Mouse (Mus musculus): Measurements from ENCODE around the gene Syt8. TPM values are rescaled to one million over a fixed set of nuclear protein-coding genes. Genes with fewer than 3 reads are reported as not detected.

Gene Syt8
- polyA plus RNA-seq, 1 experiment: 2.5 TPM

- H3K4me1 ChIP-seq (ENCODE audit: control insufficient read depth, insufficient read depth, low read length): peaks cover 8% of the 10 kb centered on the region
- H3K4me3 ChIP-seq (replicated peaks; ENCODE audit: control insufficient read depth, low read depth, low read length): no peak overlapping the region
- TF ChIP-seq CTCF (IDR thresholded peaks at IDR 0.05; ENCODE audit: control insufficient read depth, insufficient read depth, low read length) (no peak), POLR2A (IDR thresholded peaks at IDR 0.05; ENCODE audit: borderline replicate concordance, control insufficient read depth, low read depth, low read length) (no peak)
- WGBS: 56% methylated on average over 7 of the region's 7 CpGs
- H3K27ac ChIP-seq (ENCODE audit: control insufficient read depth, insufficient read depth, low read depth, low read length, poor library complexity): peak overlapping the region; percentile 92
These were observed 8.3 kb downstream of the Syt8 start for GRCm38 (mm10) chr7:142442908-142443420.

DNA sequence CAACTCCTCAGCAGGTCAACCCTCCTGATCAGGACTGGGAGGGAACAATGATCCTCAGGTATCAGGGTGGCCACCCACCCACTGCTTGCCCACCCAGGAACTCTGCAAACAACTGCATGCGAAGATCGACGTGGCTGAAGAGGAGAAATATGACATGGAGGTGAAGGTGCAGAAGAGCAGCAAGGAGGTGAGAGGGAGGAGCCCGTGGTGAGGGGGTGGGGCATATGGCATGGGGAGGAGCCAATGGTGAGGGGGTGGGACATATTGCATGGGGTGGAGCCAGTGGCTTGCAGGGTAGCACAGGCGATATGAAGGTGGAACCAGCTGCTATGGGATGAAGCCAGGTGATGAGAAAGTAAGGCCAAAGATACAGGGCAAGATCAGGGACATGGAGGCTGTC, 8.8 kb downstream of the Syt8 start:
- peak overlapping the region; percentile 92; the same call in 1 of the 2 replicates for H3K27ac ChIP-seq (ENCODE audit: control insufficient read depth, insufficient read depth, low read depth, low read length, poor library complexity)
- WGBS: 80% methylated on average over 5 of the region's 5 CpGs
- H3K4me1 ChIP-seq (ENCODE audit: control insufficient read depth, insufficient read depth, low read length): peaks cover 8% of the 10 kb centered on the region
- no peak for TF ChIP-seq POLR2A (IDR thresholded peaks at IDR 0.05; ENCODE audit: borderline replicate concordance, control insufficient read depth, low read depth, low read length)
- TF ChIP-seq CTCF (IDR thresholded peaks at IDR 0.05; ENCODE audit: control insufficient read depth, insufficient read depth, low read length): no peak
- H3K4me3 ChIP-seq (replicated peaks; ENCODE audit: control insufficient read depth, low read depth, low read length): no peak overlapping the region

- no peak overlapping the region for H3K4me3 ChIP-seq (replicated peaks; ENCODE audit: control insufficient read depth, low read depth, low read length)
- H3K4me1 ChIP-seq (ENCODE audit: control insufficient read depth, insufficient read depth, low read length): peaks cover 10% of the 10 kb centered on the region
- WGBS: 71% methylated on average over 6 of the region's 6 CpGs
These were observed 9.5 kb downstream of the Syt8 start for GRCm38 (mm10) chr7:142444171-142444570.

GRCm38 (mm10) chr7:142445324-142445723, 10.7 kb downstream of the Syt8 start:
- no peak overlapping the region for H3K27ac ChIP-seq (ENCODE audit: control insufficient read depth, insufficient read depth, low read depth, low read length, poor library complexity)
- no peak overlapping the region for H3K4me3 ChIP-seq (replicated peaks; ENCODE audit: control insufficient read depth, low read depth, low read length)
- TF ChIP-seq CTCF (IDR thresholded peaks at IDR 0.05; ENCODE audit: control insufficient read depth, insufficient read depth, low read length): no peak
- no peak for TF ChIP-seq POLR2A (IDR thresholded peaks at IDR 0.05; ENCODE audit: borderline replicate concordance, control insufficient read depth, low read depth, low read length)
- 84% methylated on average over 6 of the region's 6 CpGs for WGBS
- peaks cover 12% of the 10 kb centered on the region for H3K4me1 ChIP-seq (ENCODE audit: control insufficient read depth, insufficient read depth, low read length)

More at GRCm38 (mm10) chr7:142444171-142444570, 9.5 kb downstream of the Syt8 start:
- TF ChIP-seq CTCF (IDR thresholded peaks at IDR 0.05; ENCODE audit: control insufficient read depth, insufficient read depth, low read length): no peak
- no peak for TF ChIP-seq POLR2A (IDR thresholded peaks at IDR 0.05; ENCODE audit: borderline replicate concordance, control insufficient read depth, low read depth, low read length)
- no peak overlapping the region for H3K27ac ChIP-seq (ENCODE audit: control insufficient read depth, insufficient read depth, low read depth, low read length, poor library complexity)

- Histone ChIP-seq H3K4me1 (ENCODE audit: control insufficient read depth, insufficient read depth, low read length) (peaks cover 12% of the 10 kb centered on the region), H3K27ac (ENCODE audit: control insufficient read depth, insufficient read depth, low read depth, low read length, poor library complexity) (no peak overlapping the region), H3K4me3 (replicated peaks; ENCODE audit: control insufficient read depth, low read depth, low read length) (no peak overlapping the region)
- WGBS: 73% methylated on average over 4 of the region's 4 CpGs
- TF ChIP-seq POLR2A (IDR thresholded peaks at IDR 0.05; ENCODE audit: borderline replicate concordance, control insufficient read depth, low read depth, low read length) (no peak), CTCF (IDR thresholded peaks at IDR 0.05; ENCODE audit: control insufficient read depth, insufficient read depth, low read length) (no peak)
These were observed 11.6 kb downstream of the Syt8 start for GRCm38 (mm10) chr7:142446264-142446663.

- Histone ChIP-seq H3K27ac (ENCODE audit: control insufficient read depth, insufficient read depth, low read depth, low read length, poor library complexity) (no peak overlapping the region), H3K4me3 (replicated peaks; ENCODE audit: control insufficient read depth, low read depth, low read length) (no peak overlapping the region), H3K4me1 (ENCODE audit: control insufficient read depth, insufficient read depth, low read length) (peaks cover 4% of the 10 kb centered on the region; the same call in 1 of the 2 replicates)
- TF ChIP-seq CTCF (IDR thresholded peaks at IDR 0.05; ENCODE audit: control insufficient read depth, insufficient read depth, low read length) (no peak), POLR2A (IDR thresholded peaks at IDR 0.05; ENCODE audit: borderline replicate concordance, control insufficient read depth, low read depth, low read length) (no peak)
- WGBS: 44% methylated on average over 6 of the region's 6 CpGs
These were observed 14.5 kb downstream of the Syt8 start for GRCm38 (mm10) chr7:142449038-142449617.

DNA sequence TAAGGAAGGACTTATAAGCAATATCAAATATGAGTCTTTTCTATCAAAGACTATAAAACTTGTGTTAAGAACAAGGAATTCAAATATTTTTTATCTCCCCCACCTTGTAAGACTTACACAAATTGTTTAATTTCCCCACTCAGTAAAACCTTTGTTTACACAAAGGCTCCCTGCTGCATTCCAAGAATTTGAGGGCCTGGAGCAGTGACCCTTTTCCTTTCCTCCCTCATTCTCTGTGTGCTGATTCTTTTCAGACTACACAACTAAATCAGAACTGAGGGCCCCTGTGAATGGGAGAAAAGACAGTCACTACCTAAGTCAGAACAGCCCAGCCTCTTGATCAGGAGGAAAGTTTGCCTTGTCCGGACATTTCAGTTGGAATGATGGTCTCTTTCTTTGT, 20.1 kb downstream of the Syt8 start:
- WGBS: 77% methylated on average over 1 of the region's 1 CpGs
- Histone ChIP-seq H3K4me3 (replicated peaks; ENCODE audit: control insufficient read depth, low read depth, low read length) (no peak overlapping the region), H3K27ac (ENCODE audit: control insufficient read depth, insufficient read depth, low read depth, low read length, poor library complexity) (no peak overlapping the region), H3K4me1 (ENCODE audit: control insufficient read depth, insufficient read depth, low read length) (peaks cover 6% of the 10 kb centered on the region; the same call in 1 of the 2 replicates)
- TF ChIP-seq POLR2A (IDR thresholded peaks at IDR 0.05; ENCODE audit: borderline replicate concordance, control insufficient read depth, low read depth, low read length): no peak
- no peak for TF ChIP-seq CTCF (IDR thresholded peaks at IDR 0.05; ENCODE audit: control insufficient read depth, insufficient read depth, low read length)

DNA sequence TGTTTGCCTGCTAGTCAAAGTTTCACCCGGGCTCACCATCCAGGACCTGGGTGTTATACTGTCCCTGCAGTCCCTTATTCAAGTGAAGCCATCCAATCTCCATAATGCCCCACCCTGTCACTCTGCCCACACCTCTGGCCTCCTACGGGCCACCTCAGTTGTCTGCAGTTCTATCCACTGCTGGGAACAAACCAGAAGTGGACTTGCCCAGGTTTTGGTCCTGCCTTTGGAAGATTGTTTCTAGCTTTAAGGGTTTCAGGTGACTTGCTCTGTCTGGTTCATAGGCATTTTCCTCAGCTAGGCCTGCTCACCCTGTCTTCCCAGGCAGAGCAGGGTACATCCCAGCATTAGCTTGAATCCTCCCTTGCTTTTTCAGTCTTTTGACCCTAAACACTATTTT, 20.6 kb downstream of the Syt8 start:
- 63% methylated on average over 2 of the region's 2 CpGs for WGBS
- H3K27ac ChIP-seq (ENCODE audit: control insufficient read depth, insufficient read depth, low read depth, low read length, poor library complexity): no peak overlapping the region
- H3K4me3 ChIP-seq (replicated peaks; ENCODE audit: control insufficient read depth, low read depth, low read length): no peak overlapping the region
- no peak for TF ChIP-seq POLR2A (IDR thresholded peaks at IDR 0.05; ENCODE audit: borderline replicate concordance, control insufficient read depth, low read depth, low read length)
- TF ChIP-seq CTCF (IDR thresholded peaks at IDR 0.05; ENCODE audit: control insufficient read depth, insufficient read depth, low read length): no peak
- H3K4me1 ChIP-seq (ENCODE audit: control insufficient read depth, insufficient read depth, low read length): peaks cover 10% of the 10 kb centered on the region
